Mouse (Mus musculus) G1E (cell line): ENCODE measurements around the gene Prdm16. TPM values are rescaled to one million over a fixed set of nuclear protein-coding genes. Genes with fewer than 3 reads are reported as not detected.

Experiments
- ATAC-seq: 2 replicates; pipeline ENCODE4 v1.8.0; 2016; ENCODE audit warnings: mild to moderate bottlenecking; ENCODE audit not compliant: insufficient number of reproducible peaks, poor library complexity, low FRiP score, severe bottlenecking; ENCODE audit errors: extremely low read depth
- DNase-seq: peaks from one replicate; pipeline ENCODE4 v3.0.0; 2012; ENCODE audit warnings: low spot score
- H3K27me3 ChIP-seq: 2 replicates; pipeline ENCODE4 v1.6.1; 2012; ENCODE audit warnings: mild to moderate bottlenecking, low read length, inconsistent platforms; ENCODE audit not compliant: insufficient read depth
- H3K36me3 ChIP-seq: replicated peaks from 2 replicates; pipeline ENCODE3; 2012; ENCODE audit warnings: mild to moderate bottlenecking, inconsistent platforms
- H3K4me1 ChIP-seq: 2 replicates; pipeline ENCODE4 v1.6.1; 2012; ENCODE audit warnings: low read depth, low read length, inconsistent platforms, mixed read lengths; ENCODE audit not compliant: insufficient read depth
- H3K4me3 ChIP-seq: 2 replicates; pipeline ENCODE4 v1.5.1; 2012; ENCODE audit warnings: low read depth, mild to moderate bottlenecking, inconsistent platforms, low read length, moderate library complexity, mixed read lengths
- H3K9me3 ChIP-seq: replicated peaks from 2 replicates; pipeline ENCODE4 v1.6.1; 2012; ENCODE audit warnings: inconsistent platforms
- CTCF ChIP-seq: IDR thresholded peaks from 2 replicates; pipeline ENCODE4 v1.5.1; 2012; ENCODE audit warnings: low read depth, low read length, inconsistent platforms, mixed read lengths
- GATA1 ChIP-seq: IDR thresholded peaks from 2 replicates; pipeline ENCODE4 v1.6.1; 2012; ENCODE audit warnings: borderline replicate concordance, low read length, inconsistent platforms, mixed read lengths
- GATA2 ChIP-seq: IDR thresholded peaks from 2 replicates; pipeline ENCODE4 v1.6.1; 2012; ENCODE audit warnings: low read depth, low read length, inconsistent platforms, borderline replicate concordance
- POLR2AphosphoS5 ChIP-seq: IDR thresholded peaks from 2 replicates; pipeline ENCODE4 v1.6.1; 2012; ENCODE audit warnings: low read depth, low read length, inconsistent platforms; ENCODE audit not compliant: insufficient replicate concordance
- TAL1 ChIP-seq: conservative IDR thresholded peaks from 2 replicates; pipeline ENCODE4 v1.6.1; 2012; ENCODE audit warnings: low read depth, low read length, inconsistent platforms, mixed read lengths
- polyA plus RNA-seq: library from polyadenylated mRNA; stranded (reverse); fragments of >175 nt; gene quantifications from 2 replicates; pipeline ENCODE4 v1.2.3, GENCODE M21; 2012
- total RNA-seq, 2 experiments: library from RNA; stranded (forward) in 1 of 2; stranded (reverse) in 1 of 2; fragments of 200-1000 nt in 1 of 2; fragments of >200 nt in 1 of 2; fragmentation: Nextera tagmentation in 1 of 2; gene quantifications; 2 replicates each; pipeline ENCODE4 v1.2.3; 2014 to 2017

The Prdm16 gene
- total and polyA plus RNA-seq, 3 experiments, result under 0.01 TPM; not detected in 2

DNA sequence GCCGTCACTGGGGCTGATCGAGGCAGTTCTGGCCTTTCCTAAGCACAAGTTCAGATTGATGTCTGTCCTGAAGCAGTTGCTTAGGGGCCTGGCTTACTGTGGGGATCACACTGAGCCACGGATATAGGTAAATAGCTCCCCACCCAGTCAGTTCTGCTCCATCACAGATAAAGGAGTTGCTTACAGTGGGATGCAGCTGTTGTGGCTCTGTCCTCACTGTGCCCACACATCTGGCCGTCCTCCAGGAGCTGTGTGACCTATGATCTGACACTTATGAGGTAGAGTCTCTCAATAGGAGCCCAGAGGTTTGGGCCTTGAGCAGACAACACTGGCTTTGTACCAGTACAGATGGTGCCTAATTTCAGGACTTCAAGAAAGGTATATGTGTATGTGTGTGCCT lies 142.7 kb downstream of the Prdm16 start:
- H3K36me3 ChIP-seq, result no peaks in the 10 kb centered on the region
- no peak for DNase-seq

DNA sequence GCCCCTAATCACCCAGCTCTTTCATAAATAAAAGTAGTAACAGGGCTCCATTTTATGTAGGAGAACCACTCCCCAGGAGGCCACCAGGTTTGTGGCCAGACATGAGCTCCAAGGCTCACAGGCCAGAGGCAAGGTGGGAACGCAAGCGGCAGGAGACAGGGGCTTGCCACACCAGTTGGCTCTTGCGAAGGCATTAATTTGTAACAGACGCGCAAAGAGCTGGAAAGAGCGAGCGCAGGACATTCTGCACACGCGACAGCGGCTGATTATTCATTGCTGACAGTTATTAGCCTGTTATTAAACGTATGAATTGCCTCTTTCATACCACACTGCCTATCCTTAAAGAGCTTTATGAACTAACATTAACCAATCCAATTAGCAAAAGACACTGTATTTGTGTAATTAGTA lies 144.0 kb downstream of the Prdm16 start:
- Histone ChIP-seq H3K4me1 (no peaks in the 10 kb centered on the region), H3K36me3 (no peaks in the 10 kb centered on the region), H3K9me3 (peaks cover 90% of the 10 kb centered on the region), H3K4me3 (no peak overlapping the region), H3K27me3 (no peaks in the 10 kb centered on the region)
- TF ChIP-seq TAL1 (no peak), GATA1 (no peak), POLR2AphosphoS5 (no peak), GATA2 (no peak), CTCF (no peak)
- ATAC-seq, result no peak
- DNase-seq, result no peak

More for the DNA sequence above, 142.7 kb downstream of the Prdm16 start:
- Histone ChIP-seq H3K4me3 (no peak overlapping the region), H3K4me1 (no peaks in the 10 kb centered on the region), H3K9me3 (peaks cover 89% of the 10 kb centered on the region), H3K27me3 (no peaks in the 10 kb centered on the region)
- no peak for ATAC-seq
- TF ChIP-seq TAL1 (no peak), POLR2AphosphoS5 (no peak), CTCF (no peak), GATA1 (no peak), GATA2 (no peak)

DNA sequence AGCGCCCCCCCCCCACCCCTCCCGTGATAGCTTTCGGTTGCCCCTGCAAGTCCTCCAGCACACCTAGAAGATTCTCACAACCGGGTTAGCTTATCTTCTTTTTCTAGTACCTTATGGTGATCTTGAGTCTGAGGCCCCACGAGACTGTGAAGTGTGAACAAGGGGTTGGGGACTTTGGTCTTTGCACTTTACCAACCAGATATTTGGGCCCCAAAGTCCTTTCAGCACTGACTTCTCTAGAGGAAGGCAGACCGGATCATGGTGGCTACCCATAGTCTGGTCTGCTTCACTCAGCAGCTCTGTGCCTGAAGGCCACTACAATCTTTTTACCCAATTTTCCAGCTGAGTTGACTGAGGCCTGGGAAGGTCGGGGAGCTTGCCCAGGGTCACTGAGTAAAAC lies 144.4 kb downstream of the Prdm16 start:
- H3K36me3 ChIP-seq, result no peaks in the 10 kb centered on the region
- DNase-seq (no peak), ATAC-seq (no peak)
- no peaks in the 10 kb centered on the region for H3K4me1 ChIP-seq
- peaks cover 90% of the 10 kb centered on the region for H3K9me3 ChIP-seq
- H3K27me3 ChIP-seq, result no peaks in the 10 kb centered on the region
- no peak overlapping the region for H3K4me3 ChIP-seq
- TF ChIP-seq TAL1 (no peak), GATA2 (no peak), GATA1 (no peak), CTCF (no peak), POLR2AphosphoS5 (no peak)

DNA sequence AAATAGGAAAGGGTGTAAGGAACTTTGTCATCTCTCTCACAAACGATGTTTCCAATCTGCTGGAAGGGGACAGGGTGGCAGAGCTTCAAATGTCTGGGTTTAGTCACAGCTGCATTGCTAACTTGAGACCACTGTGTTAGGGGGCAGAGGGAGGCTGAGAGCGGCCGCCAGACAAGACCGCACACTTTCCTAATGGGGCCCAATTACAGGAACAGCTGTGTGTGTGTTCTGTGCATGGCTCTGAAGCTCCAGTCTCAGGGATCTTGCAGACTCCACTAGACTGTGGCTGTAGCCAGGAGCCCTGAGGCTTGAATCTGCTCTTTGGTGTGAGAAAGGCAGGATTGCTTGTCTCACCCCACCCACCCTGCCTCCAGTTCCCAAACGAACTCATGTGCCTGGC lies 148.6 kb downstream of the Prdm16 start:
- Histone ChIP-seq H3K4me1 (no peaks in the 10 kb centered on the region), H3K27me3 (no peaks in the 10 kb centered on the region), H3K4me3 (no peak overlapping the region), H3K9me3 (peaks cover 88% of the 10 kb centered on the region), H3K36me3 (no peaks in the 10 kb centered on the region)
- TF ChIP-seq CTCF, result no peak
- TF ChIP-seq GATA1, result no peak
- TF ChIP-seq TAL1, result no peak
- TF ChIP-seq GATA2, result no peak
- no peak for TF ChIP-seq POLR2AphosphoS5
- ATAC-seq (no peak), DNase-seq (no peak)

DNA sequence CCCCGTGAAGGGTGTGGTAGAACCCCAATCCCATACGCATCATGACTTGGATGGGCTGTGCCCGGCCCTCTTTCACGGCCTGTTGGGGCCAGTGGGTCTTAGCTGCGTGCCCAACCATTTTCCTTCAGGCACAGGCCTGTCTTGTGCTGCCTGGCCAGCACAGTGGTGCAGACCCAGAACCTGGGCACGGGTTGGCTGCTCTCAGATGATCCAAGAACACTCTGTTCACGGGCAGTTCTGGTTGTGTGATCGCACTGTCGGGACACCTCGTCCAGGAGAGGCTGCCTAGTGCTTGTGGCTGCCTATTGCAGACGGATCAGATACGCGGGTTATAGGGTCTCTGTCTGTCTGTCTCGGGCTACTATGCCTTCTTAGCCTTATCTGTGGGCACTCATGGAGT lies 154.0 kb downstream of the Prdm16 start:
- TF ChIP-seq TAL1, result no peak
- TF ChIP-seq CTCF, result no peak
- no peak for TF ChIP-seq GATA1
- TF ChIP-seq GATA2, result no peak
- TF ChIP-seq POLR2AphosphoS5, result no peak
- no peak for ATAC-seq
- Histone ChIP-seq H3K4me1 (no peaks in the 10 kb centered on the region), H3K36me3 (no peaks in the 10 kb centered on the region), H3K4me3 (no peak overlapping the region), H3K9me3 (peaks cover 92% of the 10 kb centered on the region), H3K27me3 (no peaks in the 10 kb centered on the region)
- DNase-seq, result no peak

DNA sequence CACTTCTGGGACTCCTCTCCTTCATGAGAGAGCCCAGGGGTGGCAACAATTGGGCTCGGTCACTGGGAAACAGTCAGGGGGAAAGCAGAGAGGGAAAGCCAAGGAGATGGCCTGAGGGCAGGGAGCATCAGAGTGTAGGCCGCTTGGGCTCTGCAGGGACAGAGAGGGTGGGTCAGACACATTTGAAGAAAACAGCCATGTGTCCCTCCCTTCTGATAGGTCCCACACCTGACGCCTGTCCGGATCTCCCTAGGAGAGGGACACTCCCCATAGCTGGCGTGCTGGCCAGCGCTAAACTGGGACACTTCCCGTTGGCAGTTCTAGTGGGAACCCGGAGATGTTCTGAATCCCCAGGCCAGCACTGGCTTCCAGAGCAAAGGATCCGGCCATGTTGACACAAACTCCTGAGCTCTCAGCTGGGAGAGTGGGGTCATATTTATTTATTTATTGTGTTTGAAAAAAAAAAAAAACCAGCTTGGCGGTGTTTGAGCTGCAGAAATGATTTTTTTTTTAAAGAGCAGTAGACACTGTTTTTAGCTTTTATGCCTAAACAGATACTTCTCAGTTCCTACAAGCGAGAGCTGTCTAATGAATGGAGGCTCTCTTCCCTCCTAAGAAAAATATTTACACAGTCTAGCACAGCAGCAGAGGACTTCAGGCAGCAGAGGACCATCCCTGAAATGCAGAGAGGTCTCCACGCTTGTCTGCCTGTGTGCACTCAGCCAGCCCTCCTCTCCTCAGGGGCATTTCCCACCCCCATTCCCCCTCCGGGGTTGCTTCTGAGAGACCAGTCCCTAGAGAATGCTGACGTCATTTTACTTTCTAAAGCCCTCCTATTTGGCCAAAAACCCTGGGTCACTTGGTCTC lies 154.7 kb downstream of the Prdm16 start:
- TF ChIP-seq CTCF, result no peak
- TF ChIP-seq GATA1, result no peak
- no peak for TF ChIP-seq POLR2AphosphoS5
- no peak for TF ChIP-seq GATA2
- TF ChIP-seq TAL1, result no peak
- ATAC-seq, result no peak
- H3K27me3 ChIP-seq, result no peaks in the 10 kb centered on the region
- H3K4me1 ChIP-seq, result no peaks in the 10 kb centered on the region
- H3K4me3 ChIP-seq, result no peak overlapping the region
- H3K9me3 ChIP-seq, result peaks cover 92% of the 10 kb centered on the region
- no peaks in the 10 kb centered on the region for H3K36me3 ChIP-seq
- no peak for DNase-seq

DNA sequence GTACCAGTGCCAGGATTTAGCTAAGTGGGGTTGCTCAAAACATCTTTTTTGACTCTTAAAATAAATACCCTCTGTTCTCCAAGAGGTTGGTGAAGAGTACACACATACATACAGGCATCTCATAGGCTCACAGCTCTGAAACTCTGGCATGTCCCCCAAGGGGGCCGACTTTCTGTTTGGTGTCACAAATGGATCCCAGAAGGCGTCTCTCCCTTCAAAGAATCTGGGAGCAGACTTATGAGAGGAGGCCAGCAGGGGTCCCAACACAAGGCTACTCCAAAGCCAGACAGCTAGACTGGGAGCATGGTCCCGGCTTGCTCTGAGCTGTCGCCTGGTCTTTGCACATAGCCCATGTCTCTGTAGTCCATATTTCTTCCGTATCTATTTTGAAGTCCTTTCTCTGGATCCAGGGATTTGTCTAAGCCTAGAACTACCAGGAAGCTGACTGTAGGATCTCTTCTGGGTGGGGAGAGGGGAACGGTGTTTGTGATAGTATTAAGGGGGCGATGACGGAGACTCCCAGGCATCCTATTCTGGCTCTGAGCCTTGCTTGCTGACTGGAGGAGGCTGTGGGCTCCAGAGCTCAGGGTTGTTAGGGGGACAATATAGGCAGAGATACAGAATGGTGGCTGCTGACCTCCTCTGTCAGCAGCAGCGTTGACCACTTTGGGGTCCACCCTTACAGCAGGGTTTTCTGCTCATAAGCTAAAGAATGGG lies 156.0 kb downstream of the Prdm16 start:
- no peak overlapping the region for H3K4me3 ChIP-seq
- no peak for TF ChIP-seq CTCF
- TF ChIP-seq POLR2AphosphoS5, result no peak
- TF ChIP-seq TAL1, result no peak

More for the DNA sequence above, 156.0 kb downstream of the Prdm16 start:
- DNase-seq (no peak), ATAC-seq (no peak)
- Histone ChIP-seq H3K4me1 (no peaks in the 10 kb centered on the region), H3K36me3 (no peaks in the 10 kb centered on the region), H3K27me3 (no peaks in the 10 kb centered on the region), H3K9me3 (peaks cover 98% of the 10 kb centered on the region)
